Mouse (Mus musculus) splenic B cell, adult 2 months (primary cell): ENCODE measurements around the gene Actr5.
A peak's percentile ranks its signal among the peaks of the same experiment; 100 is the strongest.

ENCODE experiments used
- DNase-seq: peaks from one replicate; pipeline ENCODE4 v3.0.0-alpha.2; 2011; ENCODE audit warnings: low read depth, low spot score
- H3K27me3 ChIP-seq: 2 replicates; pipeline ENCODE4 v1.6.1; 2012; ENCODE audit warnings: mild to moderate bottlenecking, low read length, moderate library complexity, mixed read lengths; ENCODE audit not compliant: control insufficient read depth, poor library complexity, insufficient read depth, severe bottlenecking
- H3K36me3 ChIP-seq: 2 replicates; pipeline ENCODE4 v1.6.1; 2012; ENCODE audit warnings: mild to moderate bottlenecking, low read length, moderate library complexity, mixed read lengths; ENCODE audit not compliant: control insufficient read depth, poor library complexity, insufficient read depth, severe bottlenecking

Actr5 gene

DNA sequence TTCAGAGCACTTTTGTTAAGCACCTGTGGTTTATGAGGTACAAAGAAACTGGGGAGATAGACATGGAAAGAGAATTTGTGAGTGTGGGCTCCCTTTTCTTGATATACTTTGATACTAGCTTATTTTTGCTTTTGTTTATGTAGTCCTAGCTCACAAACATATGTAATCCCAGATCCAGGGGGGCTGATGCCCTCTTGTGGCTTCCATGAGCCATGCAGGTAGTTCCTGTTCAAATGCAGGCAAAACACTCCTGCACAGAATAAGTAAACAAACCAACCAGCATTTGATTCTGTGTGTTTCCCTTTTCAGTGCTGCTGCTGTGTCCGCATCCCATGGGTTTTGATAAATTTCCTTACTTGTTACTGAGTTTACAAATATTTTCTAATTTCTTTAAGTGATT, 4.7 kb downstream of the Actr5 start:
- no peak for DNase-seq
- Histone ChIP-seq H3K36me3 (peaks cover 18% of the 10 kb centered on the region), H3K27me3 (no peaks in the 10 kb centered on the region)

- H3K27me3 ChIP-seq = no peaks in the 10 kb centered on the region
- DNase-seq = no peak
- peaks cover 24% of the 10 kb centered on the region for H3K36me3 ChIP-seq
Measured at GRCm38 (mm10) chr2:158631873-158632272, 7.2 kb downstream of the Actr5 start.

DNA sequence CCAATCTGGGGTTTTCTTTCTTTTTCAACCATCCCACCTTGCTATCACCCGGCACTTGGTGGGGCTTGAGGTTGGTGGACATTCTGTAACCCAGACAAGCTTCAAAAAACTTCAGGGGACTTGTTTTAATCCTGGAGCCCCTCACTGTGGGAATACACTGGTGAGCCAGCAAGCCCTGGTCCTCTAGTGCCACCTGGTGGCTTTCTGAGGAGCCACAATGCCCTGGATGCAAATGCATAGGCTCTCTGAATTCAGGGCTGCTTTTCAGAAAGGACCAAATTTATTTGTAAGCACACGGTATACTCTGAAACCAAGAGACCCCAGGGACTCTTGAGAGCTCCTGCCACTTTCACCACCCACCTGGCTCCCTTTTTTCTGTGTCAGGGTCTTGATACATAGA, 17.2 kb downstream of the Actr5 start:
- Histone ChIP-seq H3K36me3 (no peaks in the 10 kb centered on the region; the same call in 1 of the 2 replicates), H3K27me3 (no peaks in the 10 kb centered on the region)
- peak; percentile 79 for DNase-seq

DNA sequence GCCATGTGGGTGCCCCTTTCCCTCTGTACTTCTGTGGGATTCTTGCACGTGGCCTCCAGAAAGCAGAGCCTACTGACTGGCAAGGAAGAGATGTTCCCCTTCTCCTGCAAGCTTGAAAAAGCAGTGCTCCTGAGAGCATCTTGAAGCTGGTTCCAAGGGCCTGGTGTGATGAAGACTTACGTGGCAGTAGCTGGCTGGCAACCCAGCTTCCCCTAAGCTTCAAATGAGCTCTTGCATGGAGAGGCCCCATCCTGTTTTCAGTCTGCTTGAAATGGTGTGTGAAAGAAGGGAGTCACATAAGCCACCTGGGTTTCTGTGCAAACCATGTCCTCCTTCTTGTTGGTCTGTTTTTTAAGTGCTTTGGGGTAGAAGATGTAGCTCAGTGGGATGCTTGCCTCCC, 17.9 kb downstream of the Actr5 start:
- no peak for DNase-seq
- no peaks in the 10 kb centered on the region for H3K27me3 ChIP-seq
- H3K36me3 ChIP-seq = no peaks in the 10 kb centered on the region; the same call in 1 of the 2 replicates

- DNase-seq = no peak
- H3K27me3 ChIP-seq = no peaks in the 10 kb centered on the region
- no peaks in the 10 kb centered on the region; the same call in 1 of the 2 replicates for H3K36me3 ChIP-seq
Measured at GRCm38 (mm10) chr2:158643791-158644190, 19.1 kb downstream of the Actr5 start.

DNA sequence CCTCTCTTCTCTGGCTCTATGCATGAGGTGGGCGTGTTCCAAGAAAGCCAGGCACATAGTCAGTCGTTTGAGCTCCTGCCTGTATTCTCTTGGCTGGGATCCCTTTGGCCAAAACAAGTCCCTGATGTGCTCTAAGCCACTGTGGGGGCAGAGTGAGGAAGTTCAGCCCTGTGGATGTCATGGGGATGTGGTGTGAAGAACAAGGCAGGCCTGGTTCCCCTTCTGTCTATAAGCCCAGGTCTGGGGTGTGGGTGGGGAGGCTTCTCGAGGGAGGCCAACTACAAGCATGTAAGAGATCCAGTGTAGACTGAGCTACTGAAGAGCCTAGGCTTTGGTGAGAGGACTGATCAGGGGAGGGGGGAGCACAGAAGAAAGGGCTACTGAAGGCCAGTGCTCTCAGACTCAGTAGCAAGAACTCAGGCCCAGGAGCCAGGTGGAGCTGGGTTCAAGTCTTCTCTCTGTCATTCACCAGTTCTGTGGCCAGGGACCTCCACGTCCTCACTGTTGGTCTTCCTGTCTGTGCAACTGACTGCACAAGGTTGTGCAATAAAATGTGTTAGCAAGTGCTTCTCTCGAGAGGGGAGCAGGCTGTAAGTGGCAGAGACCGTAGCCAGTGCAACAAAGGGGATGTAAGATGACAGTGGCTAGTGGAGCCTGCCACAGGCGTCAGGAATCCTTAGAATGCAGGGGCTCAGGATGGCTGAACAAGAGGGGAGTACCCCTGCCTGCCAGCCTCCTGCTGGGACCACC, 26.6 kb downstream of the Actr5 start:
- Histone ChIP-seq H3K27me3 (no peaks in the 10 kb centered on the region), H3K36me3 (no peaks in the 10 kb centered on the region)
- DNase-seq = peak; percentile 32

DNA sequence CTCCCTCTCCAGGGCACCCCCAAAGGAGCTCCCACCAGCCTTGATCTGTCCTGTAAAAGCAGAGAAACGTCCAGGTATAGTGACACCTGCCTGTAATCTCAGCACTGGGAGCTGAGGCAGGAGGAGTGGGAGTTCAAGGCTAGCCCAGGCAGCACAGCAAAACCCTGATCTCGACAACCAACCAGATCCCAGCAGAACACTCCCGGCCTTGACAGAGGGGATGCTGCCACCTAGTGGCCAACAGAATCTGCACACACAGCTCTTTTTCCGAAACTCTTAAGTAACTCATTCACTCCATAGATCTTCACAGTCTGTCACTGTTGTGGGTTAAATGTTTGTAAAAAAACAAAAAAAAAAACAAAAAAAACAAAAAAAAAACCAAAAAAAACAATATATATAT, 28.3 kb downstream of the Actr5 start:
- no peaks in the 10 kb centered on the region for H3K36me3 ChIP-seq
- DNase-seq = peak; percentile 90
- H3K27me3 ChIP-seq = no peaks in the 10 kb centered on the region

- no peaks in the 10 kb centered on the region for H3K36me3 ChIP-seq
- DNase-seq = no peak
- no peaks in the 10 kb centered on the region for H3K27me3 ChIP-seq
Measured at GRCm38 (mm10) chr2:158654717-158655116, 30.0 kb downstream of the Actr5 start.

- DNase-seq = no peak
- Histone ChIP-seq H3K36me3 (no peaks in the 10 kb centered on the region), H3K27me3 (no peaks in the 10 kb centered on the region)
Measured at GRCm38 (mm10) chr2:158655806-158656205, 31.1 kb downstream of the Actr5 start.

- peak; percentile 15 for DNase-seq
- Histone ChIP-seq H3K36me3 (no peaks in the 10 kb centered on the region), H3K27me3 (no peaks in the 10 kb centered on the region)
Measured at GRCm38 (mm10) chr2:158658822-158659221, 34.1 kb downstream of the Actr5 start.

- DNase-seq = no peak
- no peaks in the 10 kb centered on the region for H3K36me3 ChIP-seq
- no peaks in the 10 kb centered on the region for H3K27me3 ChIP-seq
Measured at GRCm38 (mm10) chr2:158659346-158659745, 34.7 kb downstream of the Actr5 start.

DNA sequence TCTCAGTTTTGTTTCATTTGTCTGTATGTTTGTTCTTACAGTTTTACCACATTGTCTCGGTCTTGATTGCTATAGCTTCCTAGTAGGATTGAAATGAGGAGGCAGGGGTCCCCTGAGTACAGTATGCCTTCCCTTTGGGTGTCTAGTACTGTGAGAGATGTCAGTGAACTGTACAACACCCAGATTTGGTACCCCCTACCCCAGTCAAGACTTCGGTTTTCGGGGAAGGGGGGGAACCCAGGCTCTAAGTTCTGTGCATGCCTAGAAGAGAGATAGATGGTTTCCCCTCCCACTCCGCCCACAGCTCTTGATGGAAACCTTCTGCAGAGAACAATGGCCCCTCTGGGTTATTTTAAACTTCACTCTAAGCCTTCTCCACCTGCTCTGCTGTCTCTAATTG, 40.4 kb downstream of the Actr5 start, which contains the start of gene Ppp1r16b:
Ppp1r16b (plus strand) TSS at position 301 of the 400 bp plus-strand sequence.
- H3K36me3 ChIP-seq = no peaks in the 10 kb centered on the region
- DNase-seq = no peak

GRCm38 (mm10) chr2:158666071-158666800, 41.5 kb downstream of the Actr5 start:
- no peaks in the 10 kb centered on the region for H3K36me3 ChIP-seq
- DNase-seq = peak; percentile 96

More for the DNA sequence above, 40.4 kb downstream of the Actr5 start, which contains the start of gene Ppp1r16b:
- no peaks in the 10 kb centered on the region for H3K27me3 ChIP-seq

DNA sequence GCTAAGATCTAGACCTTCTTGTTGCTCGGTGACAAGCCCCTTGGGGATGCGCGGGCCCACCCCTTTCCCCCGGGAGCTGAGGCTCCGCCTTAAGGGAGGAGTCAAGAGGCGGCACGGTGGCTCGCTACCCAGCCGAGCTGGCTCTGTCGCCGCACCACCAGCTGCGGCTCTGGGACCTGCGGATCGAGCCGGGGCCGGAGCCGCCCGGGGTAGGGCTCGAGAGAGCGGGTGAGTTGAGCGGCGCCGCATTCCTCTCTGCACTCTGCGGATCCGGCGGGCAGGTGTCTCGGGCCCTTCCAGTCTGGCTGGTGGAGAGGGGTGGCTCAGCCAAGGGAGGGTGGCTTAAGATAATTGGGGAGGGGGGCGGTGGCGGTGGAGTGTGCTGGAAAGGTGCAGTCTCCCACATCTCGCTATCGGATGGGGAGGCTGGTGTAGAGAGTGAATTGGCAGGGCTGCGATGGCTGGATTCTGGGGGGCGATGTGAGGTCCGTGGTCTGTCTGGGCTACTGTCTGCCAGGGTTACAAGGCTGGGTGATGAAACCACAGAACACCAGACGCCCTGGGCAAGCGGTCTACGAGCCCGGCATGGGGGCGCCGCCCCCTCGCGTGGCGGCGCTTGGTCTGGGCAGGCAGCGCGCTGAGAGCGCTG, 42.5 kb downstream of the Actr5 start:
- H3K27me3 ChIP-seq = no peaks in the 10 kb centered on the region
- H3K36me3 ChIP-seq = no peaks in the 10 kb centered on the region
- peak; percentile 95 for DNase-seq

More at GRCm38 (mm10) chr2:158666071-158666800, 41.5 kb downstream of the Actr5 start:
- H3K27me3 ChIP-seq = no peaks in the 10 kb centered on the region
